Mouse (Mus musculus) thymus, adult 2 months (tissue): ENCODE data around the gene Mbnl1. TPM values are rescaled to one million over a fixed set of nuclear protein-coding genes. Genes with fewer than 3 reads are reported as not detected.
A peak's percentile ranks its signal among the peaks of the same experiment; 100 is the strongest.
"Not testable (repeated sequence)": the region's sequence is repeated elsewhere in the genome, so short reads cannot be mapped to it uniquely, and the experiment has no call there.

Experiments used
- DNase-seq: peaks from one replicate; pipeline ENCODE4 v3.0.0; 2021
- H3K27ac ChIP-seq: fragments of 200-500 bp; 2 replicates; pipeline ENCODE4 v1.5.1; 2012; ENCODE audit warnings: low read length, control low read depth; ENCODE audit not compliant: control insufficient read depth, insufficient read depth
- H3K27me3 ChIP-seq: fragments of 200-500 bp; 2 replicates; pipeline ENCODE4 v1.6.1; 2012; ENCODE audit warnings: mild to moderate bottlenecking, low read length, moderate library complexity, mixed read lengths; ENCODE audit not compliant: control insufficient read depth, insufficient read depth
- H3K36me3 ChIP-seq: fragments of 200-500 bp; 2 replicates; pipeline ENCODE4 v1.6.1; 2012; ENCODE audit warnings: mild to moderate bottlenecking, low read length, moderate library complexity; ENCODE audit not compliant: control insufficient read depth, insufficient read depth
- H3K4me1 ChIP-seq: fragments of 200-500 bp; replicated peaks from 2 replicates; pipeline ENCODE4 v1.6.1; 2012; ENCODE audit warnings: low read length; ENCODE audit not compliant: control insufficient read depth, insufficient read depth
- H3K4me3 ChIP-seq: fragments of 200-500 bp; 2 replicates; pipeline ENCODE4 v1.5.1; 2012; ENCODE audit warnings: mild to moderate bottlenecking, low read length, control low read depth, moderate library complexity; ENCODE audit not compliant: control insufficient read depth, insufficient read depth
- CTCF ChIP-seq: fragments of 200-500 bp; IDR thresholded peaks from 2 replicates; pipeline ENCODE4 v1.5.1; 2012; ENCODE audit warnings: mild to moderate bottlenecking, control low read depth, low read length, moderate library complexity, borderline replicate concordance; ENCODE audit not compliant: control insufficient read depth, poor library complexity, insufficient read depth; ENCODE audit errors: extremely low read depth
- POLR2A ChIP-seq: fragments of 200-500 bp; IDR thresholded peaks from 2 replicates; pipeline ENCODE4 v1.6.1; 2012; ENCODE audit warnings: mild to moderate bottlenecking, low read length, control low read depth, moderate library complexity; ENCODE audit not compliant: control insufficient read depth, poor library complexity, insufficient read depth; ENCODE audit errors: extremely low read depth
- WGBS: fragments of 180-500 bp; shearing (Covaris S2); methylation state at CpG from one replicate; pipeline ENCODE4 v1.1.7; 2018; 5-methylcytosine and 5-hydroxymethylcytosine counted together
- polyA plus RNA-seq: library from polyadenylated mRNA; depleted of rRNA; stranded (reverse); fragments of >200 nt; gene quantifications from 2 replicates; pipeline ENCODE4 v1.2.3, GENCODE M21; 2012

Gene Mbnl1
- polyA plus RNA-seq, 1 experiment = 291 TPM

DNA sequence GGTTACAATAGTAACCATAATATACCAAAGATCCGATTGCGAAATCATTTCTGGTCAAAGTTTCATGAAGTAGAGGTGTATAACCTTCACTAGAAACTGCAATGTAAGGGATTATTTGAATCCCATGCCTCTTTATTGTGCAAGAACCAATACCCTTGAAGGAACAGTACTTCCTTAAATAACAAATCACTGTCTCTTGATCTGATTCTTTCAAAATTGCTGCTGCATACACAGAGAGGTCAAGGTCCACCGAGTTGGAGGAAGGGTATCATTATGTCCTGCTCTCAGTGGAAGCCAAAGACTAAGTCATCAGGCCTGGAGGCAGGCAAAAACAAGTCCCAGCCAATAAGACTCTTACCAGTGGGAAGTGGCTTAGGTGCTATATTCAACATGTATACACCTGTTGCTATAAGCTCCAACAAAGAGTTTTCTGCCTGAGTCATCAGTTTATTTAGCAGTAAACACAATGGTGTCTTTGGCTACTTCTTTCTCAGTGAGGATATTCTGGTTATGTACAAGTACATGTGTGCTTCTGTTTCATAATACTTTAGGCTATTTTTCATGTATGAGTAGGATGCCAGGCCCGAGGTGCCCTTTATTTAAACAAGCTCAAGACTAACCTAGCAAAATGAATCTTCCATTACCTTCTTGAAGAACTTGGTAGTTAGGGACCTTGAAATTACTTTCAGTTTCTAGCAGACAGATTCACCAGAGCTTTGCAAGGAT lies 13.5 kb downstream of the Mbnl1 start:
- H3K4me1 ChIP-seq = peaks cover 9% of the 10 kb centered on the region
- no peak for TF ChIP-seq POLR2A
- TF ChIP-seq CTCF = no peak
- H3K27ac ChIP-seq = no peak overlapping the region; the same call in 1 of the 2 replicates
- no peak overlapping the region for H3K4me3 ChIP-seq
- no peak for DNase-seq
- peaks cover 9% of the 10 kb centered on the region; the same call in 1 of the 2 replicates for H3K36me3 ChIP-seq
- WGBS = 64% methylated on average over 4 of the region's 4 CpGs
- H3K27me3 ChIP-seq = no peaks in the 10 kb centered on the region

GRCm38 (mm10) chr3:60486713-60487170 lies 14.1 kb downstream of the Mbnl1 start:
- peaks cover 9% of the 10 kb centered on the region for H3K4me1 ChIP-seq
- no peak overlapping the region; the same call in 1 of the 2 replicates for H3K27ac ChIP-seq
- no peak overlapping the region for H3K4me3 ChIP-seq
- H3K27me3 ChIP-seq = no peaks in the 10 kb centered on the region
- peaks cover 9% of the 10 kb centered on the region; the same call in 1 of the 2 replicates for H3K36me3 ChIP-seq
- TF ChIP-seq CTCF (no peak), POLR2A (no peak)
- whole genome bisulfite sequencing = 30% methylated on average over 3 of the region's 3 CpGs
- no peak for DNase-seq

DNA sequence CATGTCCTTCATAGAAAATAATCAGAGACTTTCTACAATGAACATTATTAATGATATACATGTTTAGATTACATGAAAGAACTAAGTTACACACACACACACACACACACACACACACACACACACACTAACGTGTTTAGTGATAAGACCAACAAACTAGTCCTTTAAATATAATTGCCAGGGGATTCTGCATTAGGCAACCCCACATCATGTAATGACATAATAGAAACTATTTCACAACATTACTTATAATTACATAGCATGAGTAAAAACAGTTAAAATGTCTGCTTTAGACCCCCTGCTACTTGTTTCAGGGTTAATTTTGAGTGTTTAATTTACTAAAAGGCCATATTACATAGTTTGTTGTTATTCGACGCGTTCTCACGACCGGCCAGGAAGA lies 16.9 kb downstream of the Mbnl1 start:
- H3K36me3 ChIP-seq = peaks cover 5% of the 10 kb centered on the region; the same call in 1 of the 2 replicates
- H3K27me3 ChIP-seq = no peaks in the 10 kb centered on the region
- DNase-seq = no peak
- H3K4me1 ChIP-seq = peaks cover 5% of the 10 kb centered on the region
- no peak for TF ChIP-seq CTCF
- no peak for TF ChIP-seq POLR2A
- H3K27ac ChIP-seq = no peak overlapping the region
- 90% methylated on average over 6 of the region's 6 CpGs for WGBS
- no peak overlapping the region for H3K4me3 ChIP-seq

DNA sequence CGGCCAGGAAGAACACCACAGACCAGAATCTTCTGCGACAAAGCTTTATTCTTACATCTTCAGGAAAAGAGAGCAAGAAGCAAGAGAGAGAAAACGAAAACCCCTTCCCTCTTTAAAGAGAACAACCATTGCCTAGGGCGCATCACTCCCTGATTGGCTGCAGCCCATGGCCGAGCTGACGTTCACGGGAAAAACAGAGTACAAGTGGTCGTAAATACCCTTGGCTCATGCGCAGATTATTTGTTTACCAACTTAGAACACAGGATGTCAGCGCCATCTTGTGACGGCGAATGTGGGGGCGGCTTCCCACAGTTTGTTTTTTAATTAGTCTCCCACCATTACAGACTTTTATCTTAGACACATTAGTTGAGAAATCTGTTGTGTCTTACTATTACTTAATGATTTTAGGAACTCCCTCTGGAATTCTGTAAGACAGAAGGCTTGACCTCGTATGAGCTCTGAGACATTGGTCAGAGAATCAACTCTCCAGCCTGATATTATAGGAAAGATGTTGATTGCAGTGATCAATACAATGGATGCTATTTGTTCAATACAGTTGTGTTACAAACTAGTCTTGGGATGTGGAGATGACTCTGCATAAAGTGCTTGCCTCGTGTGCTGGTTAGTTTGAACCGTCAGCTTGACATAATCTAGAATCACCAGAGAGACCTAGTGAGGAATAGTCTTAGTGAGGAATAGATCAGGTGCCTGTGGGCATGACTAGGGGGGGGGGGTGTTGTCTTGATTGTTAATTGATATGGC lies 22.3 kb downstream of the Mbnl1 start:
- DNase-seq, H3K27me3 ChIP-seq, H3K4me3 ChIP-seq, H3K27ac ChIP-seq, H3K36me3 ChIP-seq: not testable (repeated sequence)
- WGBS = 48% methylated on average over 8 of the region's 16 CpGs
- peaks cover 12% of the 10 kb centered on the region for H3K4me1 ChIP-seq

GRCm38 (mm10) chr3:60496197-60496596 lies 23.6 kb downstream of the Mbnl1 start:
- no peaks in the 10 kb centered on the region for H3K36me3 ChIP-seq
- H3K27me3 ChIP-seq = no peaks in the 10 kb centered on the region
- DNase-seq = peak; percentile 47
- H3K27ac ChIP-seq = no peak overlapping the region; the same call in 1 of the 2 replicates
- 18% methylated on average over 5 of the region's 5 CpGs for WGBS
- TF ChIP-seq CTCF (no peak), POLR2A (no peak)
- H3K4me3 ChIP-seq = no peak overlapping the region
- H3K4me1 ChIP-seq = peaks cover 12% of the 10 kb centered on the region

DNA sequence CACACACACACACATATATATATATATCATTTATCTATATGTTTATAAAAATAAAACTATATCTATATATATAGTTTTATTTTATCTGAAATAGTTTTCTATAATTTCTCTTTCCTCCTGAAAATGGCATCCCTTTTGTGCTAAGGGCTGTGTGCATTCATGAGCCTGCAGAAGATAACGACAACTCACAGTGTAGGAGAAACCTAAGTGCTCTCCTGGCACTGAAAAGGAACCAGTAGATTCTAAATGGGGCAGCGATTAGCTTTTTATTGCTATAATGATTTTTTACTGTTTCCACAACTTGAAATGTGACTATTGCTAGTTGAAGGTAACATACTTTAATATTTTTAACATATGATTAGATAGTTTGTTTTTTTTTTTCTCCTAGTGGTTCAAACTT lies 25.5 kb downstream of the Mbnl1 start:
- Histone ChIP-seq H3K27me3 (no peaks in the 10 kb centered on the region), H3K4me1 (peaks cover 12% of the 10 kb centered on the region), H3K36me3 (no peaks in the 10 kb centered on the region), H3K4me3 (no peak overlapping the region), H3K27ac (no peak overlapping the region)
- no peak for DNase-seq
- TF ChIP-seq POLR2A = no peak
- no peak for TF ChIP-seq CTCF
- WGBS = 92% methylated on average over 2 of the region's 2 CpGs
